Mouse (Mus musculus): ENCODE data around the gene Farp2. TPM values are rescaled to one million over a fixed set of nuclear protein-coding genes. Genes with fewer than 3 reads are reported as not detected.
A peak's percentile ranks its signal among the peaks of the same experiment; 100 is the strongest.
"Not testable (repeated sequence)": the region's sequence is repeated elsewhere in the genome, so short reads cannot be mapped to it uniquely, and the experiment has no call there.

The Farp2 gene
- polyA plus RNA-seq, 1 experiment from 2014 or later, result 5.0 TPM

DNA sequence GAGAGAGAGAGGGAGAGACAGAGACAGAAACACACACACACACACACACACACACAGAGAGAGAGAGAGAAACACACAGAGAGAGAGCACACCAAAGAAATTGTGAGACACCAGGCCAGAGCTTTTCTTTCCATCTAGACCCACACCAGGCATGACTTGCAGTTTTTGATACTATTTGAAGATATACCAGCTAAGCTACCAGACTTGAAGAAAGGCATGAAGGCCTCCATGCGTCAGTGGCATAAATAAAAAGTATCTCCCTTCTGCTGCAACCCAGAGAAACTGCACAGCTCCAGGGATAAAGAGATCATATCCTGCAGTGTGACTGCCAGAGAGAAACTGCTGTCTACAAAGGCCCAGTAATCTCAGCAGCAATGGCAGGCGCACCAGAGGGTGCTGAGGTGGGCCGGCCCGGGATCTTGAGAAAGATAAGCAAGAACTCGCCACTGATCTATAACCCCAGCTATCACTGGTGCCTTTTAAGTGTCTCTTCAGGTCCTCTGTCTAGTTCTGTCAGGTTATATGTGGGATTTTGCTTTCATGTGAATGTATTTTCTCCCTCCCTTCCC, 137.8 kb downstream of the Farp2 start:
- Histone ChIP-seq H3K9ac (no peak overlapping the region), H3K4me2 (no peak overlapping the region), H3K4me1 (no peaks in the 10 kb centered on the region), H3K9me3 (no peaks in the 10 kb centered on the region), H3K27me3 (replicated peaks) (no peaks in the 10 kb centered on the region), H3K36me3 (replicated peaks) (no peaks in the 10 kb centered on the region), H3K4me3 (no peak overlapping the region), H3K27ac (no peak overlapping the region)
- ATAC-seq (replicated peaks), result no peak
- WGBS, result 69% methylated on average over 5 of the region's 5 CpGs

DNA sequence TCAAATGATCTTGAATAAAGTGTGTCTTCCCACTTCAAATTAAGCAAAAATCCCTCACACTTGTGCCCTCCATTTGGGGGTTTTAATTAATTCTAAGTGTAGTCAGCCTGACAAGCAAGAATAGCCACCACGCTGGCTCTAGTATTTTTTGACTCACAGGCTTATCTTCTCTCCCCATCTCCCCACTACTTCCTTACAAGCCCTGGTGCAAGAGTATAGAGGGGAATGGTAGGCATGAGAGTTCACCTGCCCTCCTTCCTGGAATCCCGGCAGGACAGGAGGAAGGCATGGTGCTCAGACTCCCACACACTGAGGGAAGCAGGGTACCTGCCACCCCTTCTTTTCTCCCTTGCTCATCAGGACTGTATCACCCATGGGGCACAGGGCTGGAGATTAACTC, 142.4 kb downstream of the Farp2 start:
- WGBS, result 59% methylated on average over 2 of the region's 2 CpGs

DNA sequence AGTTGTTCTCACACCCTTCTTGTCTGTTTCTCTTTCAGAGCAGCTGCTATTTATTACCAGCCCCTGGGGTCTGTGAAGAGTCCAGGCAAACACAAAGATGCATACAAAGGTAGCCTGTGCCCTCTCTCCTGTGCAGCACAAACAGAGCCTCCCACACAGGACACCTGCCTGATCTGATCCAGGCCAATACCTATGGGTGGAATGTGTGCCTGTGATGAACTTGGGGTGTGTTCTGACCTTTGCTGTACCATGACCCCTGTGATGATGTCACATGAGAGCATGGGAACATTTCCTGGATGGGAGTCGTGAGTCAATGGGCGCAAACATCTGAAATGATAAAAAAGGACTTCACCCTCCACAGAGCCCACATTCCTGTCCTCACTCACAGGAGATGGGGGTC, 142.9 kb downstream of the Farp2 start:
- ATAC-seq (replicated peaks), result no peak
- Histone ChIP-seq H3K9me3 (no peaks in the 10 kb centered on the region), H3K4me2 (no peak overlapping the region), H3K4me1 (no peaks in the 10 kb centered on the region), H3K27me3 (replicated peaks) (no peaks in the 10 kb centered on the region), H3K4me3 (no peak overlapping the region), H3K36me3 (replicated peaks) (no peaks in the 10 kb centered on the region), H3K27ac (no peak overlapping the region), H3K9ac (no peak overlapping the region)
- WGBS, result 79% methylated on average over 2 of the region's 2 CpGs

More for the DNA sequence above, 142.4 kb downstream of the Farp2 start:
- H3K27ac ChIP-seq, result no peak overlapping the region
- no peaks in the 10 kb centered on the region for H3K27me3 ChIP-seq (replicated peaks)
- H3K4me2 ChIP-seq, result no peak overlapping the region
- H3K36me3 ChIP-seq (replicated peaks), result no peaks in the 10 kb centered on the region
- no peak overlapping the region for H3K4me3 ChIP-seq
- H3K9me3 ChIP-seq, result no peaks in the 10 kb centered on the region
- H3K4me1 ChIP-seq, result no peaks in the 10 kb centered on the region
- no peak for ATAC-seq (replicated peaks)
- no peak overlapping the region for H3K9ac ChIP-seq

DNA sequence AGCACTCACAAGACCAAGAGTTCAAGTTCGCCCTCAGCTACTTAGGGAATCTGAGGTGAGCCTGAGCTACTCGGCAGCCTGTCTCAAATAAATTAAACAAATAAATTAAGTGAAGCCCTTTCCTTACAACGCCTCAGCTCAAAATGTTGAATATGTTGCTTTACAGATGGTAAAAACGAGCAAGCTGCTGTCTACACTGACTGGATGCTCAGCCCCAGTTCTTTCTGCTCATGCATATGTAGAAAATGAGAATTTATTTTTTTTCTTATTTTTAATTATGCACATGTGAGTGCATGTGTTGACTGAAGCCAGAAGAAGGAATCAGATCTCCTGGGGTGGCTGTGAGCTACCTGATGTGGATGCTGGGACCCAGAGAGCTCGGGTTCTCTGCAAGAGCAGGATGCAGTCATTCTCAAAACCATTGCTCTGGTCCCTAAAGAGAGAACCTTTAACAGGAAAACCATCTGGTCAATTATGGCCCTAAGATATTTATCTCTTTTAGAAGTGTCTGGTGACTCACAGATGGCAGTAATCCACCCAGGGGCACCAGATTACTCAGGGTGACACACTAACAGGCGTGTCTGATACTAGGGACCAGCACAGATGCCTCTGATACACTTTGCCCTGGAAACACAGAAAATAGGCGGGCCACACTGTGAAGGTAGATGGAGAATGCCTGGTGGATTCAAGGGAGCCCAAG, 144.6 kb downstream of the Farp2 start:
- H3K27ac ChIP-seq, result no peak overlapping the region
- WGBS, result 77% methylated on average over 7 of the region's 7 CpGs
- H3K4me2 ChIP-seq, result no peak overlapping the region
- H3K4me1 ChIP-seq, result no peaks in the 10 kb centered on the region
- no peak overlapping the region for H3K9ac ChIP-seq
- no peak overlapping the region for H3K4me3 ChIP-seq
- no peak for ATAC-seq (replicated peaks)
- no peaks in the 10 kb centered on the region for H3K9me3 ChIP-seq
- H3K36me3 ChIP-seq (replicated peaks), result no peaks in the 10 kb centered on the region
- H3K27me3 ChIP-seq (replicated peaks), result no peaks in the 10 kb centered on the region

DNA sequence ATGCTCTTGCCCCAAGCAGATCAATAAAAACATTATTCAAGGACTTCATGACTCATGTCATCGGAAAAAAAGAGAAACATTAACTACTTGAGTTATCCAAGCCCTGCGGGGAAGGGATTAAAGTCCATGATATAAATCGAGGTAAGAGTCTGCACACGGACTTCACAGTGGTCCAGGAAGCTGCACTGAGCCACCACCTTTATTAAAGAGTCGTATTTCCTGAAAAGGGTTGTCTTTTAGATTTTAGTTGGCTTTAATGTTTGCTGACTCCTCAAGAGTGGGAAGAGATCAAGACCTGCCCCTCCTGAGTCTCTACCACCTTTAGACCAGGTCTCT, 145.1 kb downstream of the Farp2 start:
- H3K9me3 ChIP-seq, result no peaks in the 10 kb centered on the region
- ATAC-seq (replicated peaks), result no peak
- no peaks in the 10 kb centered on the region for H3K27me3 ChIP-seq (replicated peaks)
- no peak overlapping the region for H3K9ac ChIP-seq
- no peak overlapping the region for H3K4me3 ChIP-seq
- WGBS, result 77% methylated on average over 5 of the region's 5 CpGs
- no peaks in the 10 kb centered on the region for H3K36me3 ChIP-seq (replicated peaks)
- no peak overlapping the region for H3K27ac ChIP-seq
- H3K4me1 ChIP-seq, result no peaks in the 10 kb centered on the region
- no peak overlapping the region for H3K4me2 ChIP-seq

DNA sequence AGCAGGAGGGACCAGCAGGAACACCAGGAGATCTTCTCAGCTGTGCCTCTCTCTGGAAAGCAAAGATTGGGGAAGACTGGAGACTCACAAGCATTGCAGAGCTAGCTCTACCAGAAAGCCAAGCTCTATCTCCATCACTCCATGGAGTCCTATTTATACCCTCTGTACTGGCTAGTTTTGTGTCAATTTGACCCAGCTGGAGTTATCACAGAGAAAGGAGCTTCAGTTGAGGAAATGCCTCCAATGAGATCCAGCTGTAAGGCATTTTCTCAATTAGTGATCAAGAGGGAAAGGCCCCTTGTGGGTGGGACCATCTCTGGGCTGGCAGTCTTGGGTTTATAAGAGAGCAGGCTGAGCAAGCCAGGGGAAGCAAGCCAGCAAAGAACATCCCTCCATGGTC, 146.7 kb downstream of the Farp2 start, which contains the start of gene Stk25:
Stk25 (minus strand) TSS at position 101 of the 400 bp plus-strand sequence.
- H3K9me3 ChIP-seq; H3K4me3 ChIP-seq; H3K9ac ChIP-seq; H3K27me3 ChIP-seq (replicated peaks); H3K27ac ChIP-seq; H3K4me1 ChIP-seq; H3K4me2 ChIP-seq; ATAC-seq (replicated peaks); H3K36me3 ChIP-seq (replicated peaks): not testable (repeated sequence)

DNA sequence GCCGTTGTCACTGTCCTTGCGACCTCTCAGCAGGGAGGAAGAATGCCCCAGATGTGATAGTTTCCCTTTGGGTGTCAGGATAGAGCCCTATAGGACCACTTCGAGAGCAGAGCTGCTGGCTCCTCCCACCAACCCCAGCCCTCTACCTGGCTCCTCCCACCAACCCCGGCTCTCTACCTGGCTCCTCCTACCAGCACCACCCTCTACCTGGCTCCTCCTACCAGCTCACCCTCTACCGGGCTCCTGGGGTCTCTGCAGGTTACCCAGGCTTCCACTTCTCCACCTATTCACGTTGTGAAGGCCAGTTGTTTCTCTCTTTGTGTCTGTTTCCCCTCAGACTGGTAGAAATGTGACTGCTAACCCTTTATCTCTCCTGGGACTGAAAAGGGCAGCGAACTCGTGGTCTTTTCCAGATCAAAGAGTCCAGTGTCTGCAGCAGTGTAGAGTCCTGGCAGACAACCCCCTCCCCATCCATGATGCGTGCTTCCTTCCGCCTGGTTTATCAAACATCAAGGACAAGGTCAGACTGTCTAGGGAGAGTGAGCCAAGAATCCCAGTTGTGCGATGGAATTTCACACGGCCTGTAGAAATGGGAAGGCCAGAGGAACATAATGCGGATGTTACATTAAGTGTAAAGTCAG, 156.0 kb downstream of the Farp2 start:
- Histone ChIP-seq H3K9me3 (no peaks in the 10 kb centered on the region), H3K4me2 (no peak overlapping the region), H3K36me3 (replicated peaks) (no peaks in the 10 kb centered on the region), H3K9ac (no peak overlapping the region), H3K4me1 (0 out of 2 replicates have a peak, but pooled peaks cover 5% of the 10 kb centered on the region), H3K27me3 (replicated peaks) (no peaks in the 10 kb centered on the region), H3K4me3 (no peak overlapping the region), H3K27ac (peak overlapping the region; percentile 66)
- ATAC-seq (replicated peaks), result no peak
- WGBS, result 30% methylated on average over 13 of the region's 13 CpGs

DNA sequence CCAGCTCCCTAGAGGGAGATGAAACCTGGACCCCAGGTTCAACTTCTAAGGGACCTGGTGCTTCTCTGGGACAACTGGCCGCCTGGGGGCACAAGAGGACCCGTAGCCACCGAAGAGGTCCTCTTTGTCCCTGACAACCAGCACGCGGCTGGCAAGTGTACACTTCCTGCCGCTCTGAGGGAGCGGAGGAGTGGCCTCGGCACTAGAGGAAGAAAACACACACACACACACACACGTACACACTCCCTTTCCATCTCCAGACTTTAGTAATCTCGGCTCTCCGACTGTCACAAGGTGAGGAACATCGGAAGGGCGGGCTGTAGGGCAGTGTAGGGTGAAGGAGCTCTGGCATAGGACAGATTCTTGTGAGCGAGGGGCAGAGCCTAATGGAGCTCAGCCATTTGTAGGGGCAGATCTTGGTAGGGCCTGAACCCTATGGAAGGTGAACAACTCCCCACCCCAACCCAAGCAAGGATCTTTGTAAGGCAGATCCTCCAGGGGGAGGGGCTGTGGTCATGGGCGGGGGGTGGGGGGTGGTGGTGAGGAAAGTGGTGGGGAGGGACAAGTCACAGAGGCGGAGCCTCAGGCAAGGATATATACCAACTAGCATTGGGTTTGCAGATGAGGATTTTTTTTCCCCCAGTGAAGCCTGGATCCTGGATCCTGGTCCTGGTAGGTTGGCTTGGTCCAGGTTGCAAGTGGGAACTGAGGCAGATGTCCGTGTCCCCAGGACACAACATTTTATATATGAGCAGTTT, 157.1 kb downstream of the Farp2 start:
- H3K4me1 ChIP-seq, result 0 out of 2 replicates have a peak, but pooled peaks cover 5% of the 10 kb centered on the region
- peak overlapping the region; percentile 66 for H3K27ac ChIP-seq
- H3K36me3 ChIP-seq (replicated peaks), result no peaks in the 10 kb centered on the region
- ATAC-seq (replicated peaks), result peak; percentile 87
- peak overlapping the region; percentile 35 for H3K9ac ChIP-seq
- H3K9me3 ChIP-seq, result no peaks in the 10 kb centered on the region
- peak overlapping the region; percentile 35 for H3K4me3 ChIP-seq
- H3K4me2 ChIP-seq, result peak overlapping the region; percentile 53
- no peaks in the 10 kb centered on the region for H3K27me3 ChIP-seq (replicated peaks)
- 7% methylated on average over 17 of the region's 17 CpGs for WGBS

DNA sequence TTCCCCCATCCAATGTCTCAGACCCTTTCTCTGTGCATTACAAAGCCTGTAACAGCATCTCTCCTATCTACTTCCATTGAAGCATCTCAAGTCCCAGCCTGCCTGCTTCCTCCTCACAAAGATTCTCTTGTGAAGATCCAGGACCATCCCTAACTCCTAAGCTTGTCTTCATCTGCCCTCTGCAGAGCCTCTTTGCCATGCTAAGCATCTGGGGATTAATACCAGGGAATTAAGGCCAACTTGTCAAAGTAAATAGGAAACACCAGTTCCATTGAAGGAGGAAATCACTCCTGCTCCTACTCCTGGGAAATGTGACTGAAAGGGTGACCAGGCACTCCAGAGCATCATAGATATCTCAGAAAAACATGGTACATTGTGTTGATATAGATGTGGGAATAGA, 158.1 kb downstream of the Farp2 start:
- Histone ChIP-seq H3K4me1 (0 out of 2 replicates have a peak, but pooled peaks cover 5% of the 10 kb centered on the region), H3K36me3 (replicated peaks) (no peaks in the 10 kb centered on the region), H3K4me3 (no peak overlapping the region), H3K4me2 (no peak overlapping the region), H3K9ac (no peak overlapping the region), H3K9me3 (no peaks in the 10 kb centered on the region), H3K27me3 (replicated peaks) (no peaks in the 10 kb centered on the region), H3K27ac (no peak overlapping the region)
- no peak for ATAC-seq (replicated peaks)

Other genes with a start within 250 kb of the Farp2 start
- 34.7 and 38.2 TPM in 2 replicates for gene Mterf4, start 206.2 kb upstream of the Farp2 start, polyA plus RNA-seq (2015; fragmentation: Nextera tagmentation; extraction: Ambion mirVana)
- gene Ppp1r7, start 169.2 kb upstream of the Farp2 start, polyA plus RNA-seq (2015; fragmentation: Nextera tagmentation; extraction: Ambion mirVana), result 45.8 and 46.9 TPM in 2 replicates
- gene Pask, start 168.6 kb upstream of the Farp2 start, polyA plus RNA-seq (2015; fragmentation: Nextera tagmentation; extraction: Ambion mirVana), result 5.7 and 6.2 TPM in 2 replicates
- 0.79 and 0.94 TPM in 2 replicates for gene Ano7, start 138.1 kb upstream of the Farp2 start, polyA plus RNA-seq (2015; fragmentation: Nextera tagmentation; extraction: Ambion mirVana)
- 70.9 and 71.1 TPM in 2 replicates for gene Hdlbp, start 33.3 kb upstream of the Farp2 start, polyA plus RNA-seq (2015; fragmentation: Nextera tagmentation; extraction: Ambion mirVana)
- 353 and 388 TPM in 2 replicates for gene Stk25, start 146.6 kb downstream of the Farp2 start, polyA plus RNA-seq (2015; fragmentation: Nextera tagmentation; extraction: Ambion mirVana)
- 104 TPM in 2 replicates for gene Bok, start 173.6 kb downstream of the Farp2 start, polyA plus RNA-seq (2015; fragmentation: Nextera tagmentation; extraction: Ambion mirVana)
- 107 and 108 TPM in 2 replicates for gene Atg4b, start 239.4 kb downstream of the Farp2 start, polyA plus RNA-seq (2015; fragmentation: Nextera tagmentation; extraction: Ambion mirVana)
- gene Thap4, start 242.8 kb downstream of the Farp2 start, polyA plus RNA-seq (2015; fragmentation: Nextera tagmentation; extraction: Ambion mirVana), result 54.7 and 56.8 TPM in 2 replicates

Data from midbrain, embryonic 15.5 days (tissue).